Mouse (Mus musculus) heart, embryonic 15.5 days (tissue): ENCODE measurements around the gene Sdc3. TPM values are rescaled to one million over a fixed set of nuclear protein-coding genes. Genes with fewer than 3 reads are reported as not detected.

Experiments used
- ATAC-seq: fragments of 200-750 bp; cut with Nextera tagmentation; replicated peaks from 2 replicates; pipeline ENCODE4 v1.8.0; 2017; ENCODE audit warnings: low read depth, moderate TSS enrichment; ENCODE audit not compliant: insufficient number of reproducible peaks, insufficient read depth, low FRiP score
- H3K27ac ChIP-seq: fragments of 300-500 bp; sonication (generic); 2 replicates; pipeline ENCODE4 v1.5.1; 2015; ENCODE audit warnings: mild to moderate bottlenecking, inconsistent platforms
- H3K27me3 ChIP-seq: fragments of 300-500 bp; sonication (generic); 2 replicates; pipeline ENCODE4 v1.6.1; 2015; ENCODE audit warnings: inconsistent platforms
- H3K36me3 ChIP-seq: fragments of 300-500 bp; sonication (generic); 2 replicates; pipeline ENCODE4 v1.6.1; 2015; ENCODE audit warnings: mild to moderate bottlenecking, inconsistent platforms
- H3K4me1 ChIP-seq: fragments of 300-500 bp; sonication (generic); replicated peaks from 2 replicates; pipeline ENCODE4 v1.6.1; 2015; ENCODE audit warnings: inconsistent platforms
- H3K4me2 ChIP-seq: fragments of 300-500 bp; sonication (generic); 2 replicates; pipeline ENCODE4 v1.6.1; 2015; ENCODE audit warnings: inconsistent platforms, mild to moderate bottlenecking, moderate library complexity
- H3K4me3 ChIP-seq: fragments of 300-500 bp; sonication (generic); 2 replicates; pipeline ENCODE4 v1.5.1; 2015; ENCODE audit warnings: mild to moderate bottlenecking, inconsistent platforms
- H3K9ac ChIP-seq: fragments of 300-500 bp; sonication (generic); 2 replicates; pipeline ENCODE4 v1.6.1; 2015; ENCODE audit warnings: mild to moderate bottlenecking, inconsistent platforms
- H3K9me3 ChIP-seq: fragments of 300-500 bp; sonication (generic); replicated peaks from 2 replicates; pipeline ENCODE4 v1.6.1; 2016; ENCODE audit warnings: inconsistent platforms
- WGBS: fragments of 180-500 bp; shearing (Covaris S2); methylation state at CpG from one replicate; pipeline ENCODE4 v1.1.7; 2015; ENCODE audit warnings: mixed read lengths; 5-methylcytosine and 5-hydroxymethylcytosine counted together
- polyA plus RNA-seq: library from polyadenylated mRNA; unstranded; fragments of >200 nt; fragmentation: Nextera tagmentation; extraction: Ambion mirVana; gene quantifications from 2 replicates; pipeline ENCODE4 v1.2.1, GENCODE M21; 2015

Gene Sdc3
- polyA plus RNA-seq, 1 experiment from 2014 or later, result 18.4 TPM

DNA sequence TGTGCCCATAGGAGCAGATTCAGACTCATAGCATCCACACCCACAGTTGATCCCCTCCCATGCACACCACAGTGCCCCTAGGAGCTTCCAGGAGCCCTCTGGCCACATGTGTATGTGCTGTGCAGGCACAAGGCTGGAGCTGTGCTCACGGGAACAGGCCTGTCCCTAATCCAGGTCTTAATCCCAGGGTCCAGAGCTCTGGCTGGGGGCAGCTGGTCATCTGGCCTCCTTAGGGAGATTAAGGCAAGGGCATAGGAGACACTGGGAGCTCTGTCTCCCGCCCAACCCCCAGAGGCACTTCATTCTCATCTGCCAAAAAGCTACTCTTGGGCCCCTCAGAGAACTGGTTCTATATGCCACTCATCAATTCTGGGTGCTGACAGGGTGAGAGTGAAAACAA is 11.3 kb downstream of the Sdc3 start:
- no peaks in the 10 kb centered on the region for H3K36me3 ChIP-seq
- no peak overlapping the region for H3K9ac ChIP-seq
- ATAC-seq, result no peak
- no peaks in the 10 kb centered on the region for H3K27me3 ChIP-seq
- no peak overlapping the region for H3K4me3 ChIP-seq
- H3K27ac ChIP-seq, result no peak overlapping the region
- no peak overlapping the region for H3K4me2 ChIP-seq
- WGBS, result 66% methylated on average over 2 of the region's 2 CpGs
- H3K9me3 ChIP-seq, result no peaks in the 10 kb centered on the region
- H3K4me1 ChIP-seq, result peaks cover 64% of the 10 kb centered on the region

DNA sequence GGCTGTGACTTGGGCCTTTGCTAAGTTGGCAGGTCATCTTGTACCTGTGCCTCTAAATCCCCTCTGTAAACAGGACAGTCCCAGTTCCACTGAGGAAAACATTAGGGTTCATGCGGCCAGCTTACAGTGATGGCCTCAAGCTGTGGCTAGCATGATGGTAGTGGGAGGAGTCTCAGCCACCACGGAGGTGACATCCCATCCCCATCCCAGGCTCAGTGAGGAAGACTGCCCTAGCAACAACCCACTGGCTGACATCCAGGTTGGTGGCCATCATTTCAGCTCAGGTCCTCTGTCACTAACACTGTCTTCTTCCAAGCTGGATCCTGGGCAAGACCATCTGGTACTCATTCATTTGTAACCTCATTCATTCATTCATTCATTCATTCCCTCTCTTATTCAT is 12.0 kb downstream of the Sdc3 start:
- H3K27ac ChIP-seq, result no peak overlapping the region

DNA sequence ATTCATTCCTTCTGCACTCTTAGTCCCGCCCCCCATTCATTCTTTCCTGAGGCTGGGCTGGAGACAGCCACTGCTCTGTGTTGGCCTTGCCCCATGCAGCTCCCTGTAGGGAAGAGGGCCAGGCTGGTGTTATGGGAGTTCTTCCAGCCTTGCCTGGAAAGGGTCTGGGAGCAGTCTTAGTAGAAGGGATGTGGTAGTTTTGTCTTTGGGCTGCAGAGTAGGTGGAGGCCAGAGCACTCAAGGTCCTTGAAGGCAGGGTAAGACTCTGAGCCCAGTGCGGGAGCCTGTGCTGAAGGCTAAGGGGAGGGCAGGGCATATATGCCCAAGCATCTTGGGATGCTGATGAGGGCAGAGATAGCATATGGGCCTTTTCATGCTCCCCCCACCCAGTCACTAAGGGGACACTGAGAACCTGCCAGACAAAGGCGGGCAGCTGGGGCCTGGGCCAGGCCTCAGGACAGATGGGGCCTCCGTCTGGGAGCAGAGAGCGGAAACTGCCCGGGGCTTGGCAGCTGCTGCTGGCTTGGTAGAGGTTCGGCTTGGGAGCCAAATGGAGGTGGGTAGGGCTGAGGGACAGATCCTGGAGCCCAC is 12.5 kb downstream of the Sdc3 start:
- Histone ChIP-seq H3K27ac (peak overlapping the region; percentile 62), H3K4me3 (no peak overlapping the region), H3K36me3 (no peaks in the 10 kb centered on the region), H3K4me1 (peaks cover 55% of the 10 kb centered on the region), H3K4me2 (no peak overlapping the region), H3K27me3 (no peaks in the 10 kb centered on the region), H3K9ac (no peak overlapping the region), H3K9me3 (no peaks in the 10 kb centered on the region)
- 64% methylated on average over 7 of the region's 7 CpGs for WGBS
- ATAC-seq, result no peak

More for the DNA sequence above, 12.0 kb downstream of the Sdc3 start:
- Histone ChIP-seq H3K36me3 (no peaks in the 10 kb centered on the region), H3K4me1 (peaks cover 57% of the 10 kb centered on the region), H3K4me3 (no peak overlapping the region), H3K4me2 (no peak overlapping the region), H3K9me3 (no peaks in the 10 kb centered on the region), H3K27me3 (no peaks in the 10 kb centered on the region), H3K9ac (no peak overlapping the region)
- ATAC-seq, result no peak
- WGBS, result 59% methylated on average over 2 of the region's 2 CpGs

DNA sequence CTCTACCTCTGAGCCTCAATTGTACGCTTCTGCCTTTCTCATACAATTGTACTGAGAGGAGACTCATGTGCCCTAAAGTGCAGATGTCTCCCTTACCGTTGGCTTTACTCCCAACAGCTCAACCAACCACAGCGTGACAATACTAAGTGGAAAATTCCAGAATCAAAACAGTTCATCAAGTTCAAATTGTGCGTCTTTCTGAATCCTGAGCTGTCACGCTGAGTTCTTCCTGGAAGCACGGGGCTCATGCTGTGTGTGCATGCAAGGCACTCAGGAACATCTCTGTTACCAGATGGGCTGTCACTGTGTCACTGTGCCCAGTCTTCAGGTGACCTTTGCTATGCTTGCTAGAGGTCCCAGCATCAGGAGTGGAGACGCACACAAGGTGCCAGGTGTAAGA is 13.4 kb downstream of the Sdc3 start:
- no peak for ATAC-seq
- Histone ChIP-seq H3K27me3 (no peaks in the 10 kb centered on the region), H3K9me3 (no peaks in the 10 kb centered on the region), H3K4me3 (no peak overlapping the region), H3K36me3 (no peaks in the 10 kb centered on the region), H3K4me2 (no peak overlapping the region), H3K4me1 (peaks cover 47% of the 10 kb centered on the region), H3K9ac (no peak overlapping the region), H3K27ac (no peak overlapping the region)
- WGBS, result 77% methylated on average over 7 of the region's 7 CpGs

- no peaks in the 10 kb centered on the region for H3K9me3 ChIP-seq
- H3K9ac ChIP-seq, result no peak overlapping the region
- H3K36me3 ChIP-seq, result no peaks in the 10 kb centered on the region
- 85% methylated on average over 9 of the region's 9 CpGs for WGBS
- H3K4me1 ChIP-seq, result peaks cover 42% of the 10 kb centered on the region
- no peak overlapping the region for H3K4me2 ChIP-seq
- H3K27me3 ChIP-seq, result no peaks in the 10 kb centered on the region
- no peak for ATAC-seq
- H3K4me3 ChIP-seq, result no peak overlapping the region
- no peak overlapping the region for H3K27ac ChIP-seq
These were observed 14.4 kb downstream of the Sdc3 start for GRCm38 (mm10) chr4:130806746-130807145.

DNA sequence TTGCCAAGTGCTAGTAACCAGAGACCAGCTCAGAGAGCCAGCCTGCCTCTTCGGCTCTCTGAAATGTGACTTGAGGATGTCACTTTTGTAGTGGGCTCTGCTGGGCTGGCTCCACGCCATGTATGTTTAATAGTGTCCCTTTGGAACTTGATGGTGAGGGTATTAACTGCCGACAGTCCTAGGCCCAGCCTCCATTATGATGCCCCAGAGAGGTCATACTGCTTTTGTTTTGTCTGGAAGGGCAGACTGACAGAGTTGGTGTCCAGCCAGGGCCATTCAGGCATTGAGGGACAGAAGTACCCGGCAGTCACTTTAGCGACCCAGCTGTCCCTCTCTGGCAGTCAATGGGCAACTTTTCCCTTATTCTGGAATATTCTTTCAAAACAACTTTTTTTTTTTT is 17.4 kb downstream of the Sdc3 start:
- no peak overlapping the region for H3K4me3 ChIP-seq
- WGBS, result 55% methylated on average over 5 of the region's 5 CpGs
- no peaks in the 10 kb centered on the region for H3K27me3 ChIP-seq
- no peak overlapping the region for H3K27ac ChIP-seq
- no peak overlapping the region for H3K9ac ChIP-seq
- peaks cover 19% of the 10 kb centered on the region for H3K4me1 ChIP-seq
- H3K4me2 ChIP-seq, result no peak overlapping the region
- no peaks in the 10 kb centered on the region for H3K36me3 ChIP-seq
- no peak for ATAC-seq
- H3K9me3 ChIP-seq, result no peaks in the 10 kb centered on the region

DNA sequence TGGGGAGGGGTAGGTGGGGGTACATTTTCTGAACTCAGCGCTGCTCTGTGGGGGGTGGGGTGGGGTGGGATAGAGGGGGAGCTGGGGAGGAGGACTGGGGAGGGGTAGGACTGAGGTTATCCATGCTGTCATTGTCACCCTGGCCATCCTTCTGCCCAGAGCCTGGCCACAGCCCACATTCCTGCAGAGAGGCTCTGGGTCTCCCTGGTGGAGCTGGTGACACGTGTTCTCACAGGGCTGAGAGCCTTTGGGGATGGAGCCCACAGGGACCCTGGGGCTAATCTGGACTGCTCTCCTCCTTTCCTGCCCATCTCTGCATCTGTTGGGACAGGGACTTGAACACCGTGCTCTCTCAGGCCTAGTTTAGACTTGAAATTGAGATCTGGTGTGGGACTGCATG is 18.5 kb downstream of the Sdc3 start:
- Histone ChIP-seq H3K9me3 (no peaks in the 10 kb centered on the region), H3K27ac (no peak overlapping the region), H3K36me3 (no peaks in the 10 kb centered on the region), H3K27me3 (no peaks in the 10 kb centered on the region), H3K4me1 (peaks cover 14% of the 10 kb centered on the region), H3K9ac (no peak overlapping the region), H3K4me3 (no peak overlapping the region), H3K4me2 (no peak overlapping the region)
- WGBS, result 39% methylated on average over 2 of the region's 3 CpGs
- ATAC-seq, result no peak

- Histone ChIP-seq H3K36me3 (no peaks in the 10 kb centered on the region), H3K4me1 (peaks cover 14% of the 10 kb centered on the region), H3K9me3 (no peaks in the 10 kb centered on the region), H3K4me3 (no peak overlapping the region), H3K27ac (no peak overlapping the region), H3K4me2 (no peak overlapping the region), H3K27me3 (no peaks in the 10 kb centered on the region), H3K9ac (no peak overlapping the region)
- no peak for ATAC-seq
- 68% methylated on average over 7 of the region's 7 CpGs for WGBS
These were observed 19.0 kb downstream of the Sdc3 start for GRCm38 (mm10) chr4:130811385-130811784.

- H3K9ac ChIP-seq, result no peak overlapping the region
- WGBS, result 60% methylated on average over 2 of the region's 2 CpGs
- H3K4me2 ChIP-seq, result no peak overlapping the region
- ATAC-seq, result no peak
- H3K27ac ChIP-seq, result no peak overlapping the region
- H3K27me3 ChIP-seq, result no peaks in the 10 kb centered on the region
- H3K4me1 ChIP-seq, result peaks cover 14% of the 10 kb centered on the region
- no peaks in the 10 kb centered on the region for H3K36me3 ChIP-seq
- H3K9me3 ChIP-seq, result no peaks in the 10 kb centered on the region
- H3K4me3 ChIP-seq, result no peak overlapping the region
These were observed 21.6 kb downstream of the Sdc3 start for GRCm38 (mm10) chr4:130813958-130814357.

- 66% methylated on average over 8 of the region's 8 CpGs for WGBS
- Histone ChIP-seq H3K4me2 (no peak overlapping the region), H3K36me3 (no peaks in the 10 kb centered on the region), H3K4me3 (no peak overlapping the region), H3K4me1 (peaks cover 11% of the 10 kb centered on the region), H3K9me3 (no peaks in the 10 kb centered on the region), H3K9ac (no peak overlapping the region), H3K27me3 (no peaks in the 10 kb centered on the region), H3K27ac (no peak overlapping the region)
- no peak for ATAC-seq
These were observed 22.5 kb downstream of the Sdc3 start for GRCm38 (mm10) chr4:130814742-130815330.

DNA sequence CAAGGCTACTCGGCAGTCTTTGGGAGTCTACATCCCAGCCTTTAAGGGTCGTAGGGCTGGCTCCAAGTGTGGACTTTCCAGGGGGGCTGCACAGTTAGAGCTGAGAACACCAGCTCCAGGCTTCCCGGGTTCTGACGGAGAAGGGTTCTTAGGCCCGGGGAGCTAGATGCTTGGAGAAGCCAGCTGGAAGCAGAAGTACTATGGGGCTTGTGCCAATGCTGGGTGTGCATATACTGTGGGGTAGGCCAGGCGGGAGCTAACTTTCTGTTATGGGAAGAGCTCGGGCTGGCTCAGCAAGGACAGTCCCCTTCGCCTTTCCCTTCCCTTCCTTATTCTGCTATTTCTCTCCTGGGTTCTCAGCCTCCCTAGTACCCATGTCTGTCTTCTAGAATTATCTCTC is 23.5 kb downstream of the Sdc3 start:
- no peak for ATAC-seq
- H3K9ac ChIP-seq, result no peak overlapping the region
- WGBS, result 79% methylated on average over 8 of the region's 8 CpGs
- H3K4me2 ChIP-seq, result no peak overlapping the region
- H3K27ac ChIP-seq, result no peak overlapping the region
- H3K4me1 ChIP-seq, result peaks cover 15% of the 10 kb centered on the region
- no peak overlapping the region for H3K4me3 ChIP-seq
- H3K36me3 ChIP-seq, result no peaks in the 10 kb centered on the region
- H3K27me3 ChIP-seq, result no peaks in the 10 kb centered on the region
- H3K9me3 ChIP-seq, result no peaks in the 10 kb centered on the region

DNA sequence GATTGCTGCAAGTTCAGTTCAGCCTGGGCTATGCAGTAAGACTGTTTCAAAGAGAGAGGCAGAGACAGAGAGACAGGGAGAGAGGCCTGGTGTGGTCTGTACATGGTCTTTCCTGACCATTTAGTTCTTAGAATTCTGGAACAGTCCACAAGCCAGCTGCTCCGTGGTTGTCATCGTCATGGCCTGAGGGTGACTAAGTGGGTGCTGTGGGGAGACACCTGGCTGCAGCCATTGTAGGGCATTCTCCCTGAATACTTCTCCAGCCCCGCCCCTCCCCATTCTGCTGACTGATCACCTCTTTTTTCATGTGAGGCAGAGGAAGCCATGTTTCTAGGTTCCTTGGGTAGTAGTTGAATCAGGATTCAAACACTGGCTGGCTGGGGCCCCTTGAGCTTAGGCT is 27.5 kb downstream of the Sdc3 start:
- ATAC-seq, result no peak
- WGBS, result 71% methylated on average over 3 of the region's 3 CpGs
- Histone ChIP-seq H3K27ac (no peak overlapping the region), H3K4me3 (no peak overlapping the region), H3K4me1 (peaks cover 9% of the 10 kb centered on the region), H3K36me3 (0 out of 2 replicates have a peak, but pooled peaks cover 8% of the 10 kb centered on the region), H3K27me3 (no peaks in the 10 kb centered on the region), H3K9me3 (no peaks in the 10 kb centered on the region), H3K9ac (no peak overlapping the region), H3K4me2 (no peak overlapping the region)
